Mouse (Mus musculus) layer of hippocampus, postnatal 25 days (tissue): ENCODE measurements around the gene Carns1. TPM values are rescaled to one million over a fixed set of nuclear protein-coding genes. Genes with fewer than 3 reads are reported as not detected.

Experiments
- DNase-seq, 2 experiments: peaks; one replicate each; pipeline ENCODE4 v3.0.0; 2022; ENCODE audit warnings: mixed read lengths in 2 of 2, low spot score in 1 of 2; ENCODE audit errors: extremely low spot score in 1 of 2
- total RNA-seq, 2 experiments: library from RNA; stranded (reverse); gene quantifications; 2 replicates each; pipeline ENCODE4 v1.2.3; 2021

Gene Carns1
- total RNA-seq, 2 experiments from 2014 or later = 8.2 to 11.7 TPM

DNA sequence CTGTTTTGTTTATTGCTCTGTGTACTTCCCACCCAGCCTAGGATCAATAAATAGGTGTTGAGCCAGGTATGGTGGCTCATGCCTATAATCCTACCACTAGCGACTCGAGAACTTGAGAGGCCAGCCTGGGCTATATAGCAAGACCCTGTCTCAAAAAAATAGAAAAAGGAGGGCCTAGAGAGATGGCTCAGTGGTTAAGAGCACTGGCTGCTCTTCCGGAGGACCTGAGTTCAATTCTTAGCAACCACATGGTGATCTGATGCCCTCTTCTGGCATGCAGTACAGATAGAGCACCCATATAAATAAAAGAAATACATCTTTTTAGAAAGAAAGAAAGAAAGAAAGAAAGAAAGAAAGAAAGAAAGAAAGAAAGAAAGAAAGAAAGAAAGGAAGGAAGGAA lies 27.9 kb upstream of the Carns1 start:
- DNase-seq = no peak

DNA sequence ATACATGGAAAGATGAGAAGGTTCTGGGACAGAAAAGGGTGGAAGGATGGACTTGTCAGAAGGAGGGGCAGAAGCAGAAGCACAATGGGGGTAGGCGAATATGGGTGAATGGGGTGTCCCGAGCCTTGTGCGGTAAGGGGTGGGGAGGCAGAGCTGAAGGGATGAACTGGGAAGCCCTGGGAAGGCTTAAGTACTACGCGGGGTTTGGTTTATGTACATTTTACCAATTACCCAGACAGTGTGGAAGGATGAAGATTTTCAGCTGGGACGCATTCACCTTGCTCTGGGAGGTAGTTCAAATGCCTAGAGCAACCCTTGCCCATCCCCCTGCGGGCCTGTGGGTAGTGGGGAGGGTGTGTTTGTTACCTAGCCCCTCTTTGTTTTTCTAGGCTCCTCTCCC lies 26.9 kb upstream of the Carns1 start:
- DNase-seq = no peak

DNA sequence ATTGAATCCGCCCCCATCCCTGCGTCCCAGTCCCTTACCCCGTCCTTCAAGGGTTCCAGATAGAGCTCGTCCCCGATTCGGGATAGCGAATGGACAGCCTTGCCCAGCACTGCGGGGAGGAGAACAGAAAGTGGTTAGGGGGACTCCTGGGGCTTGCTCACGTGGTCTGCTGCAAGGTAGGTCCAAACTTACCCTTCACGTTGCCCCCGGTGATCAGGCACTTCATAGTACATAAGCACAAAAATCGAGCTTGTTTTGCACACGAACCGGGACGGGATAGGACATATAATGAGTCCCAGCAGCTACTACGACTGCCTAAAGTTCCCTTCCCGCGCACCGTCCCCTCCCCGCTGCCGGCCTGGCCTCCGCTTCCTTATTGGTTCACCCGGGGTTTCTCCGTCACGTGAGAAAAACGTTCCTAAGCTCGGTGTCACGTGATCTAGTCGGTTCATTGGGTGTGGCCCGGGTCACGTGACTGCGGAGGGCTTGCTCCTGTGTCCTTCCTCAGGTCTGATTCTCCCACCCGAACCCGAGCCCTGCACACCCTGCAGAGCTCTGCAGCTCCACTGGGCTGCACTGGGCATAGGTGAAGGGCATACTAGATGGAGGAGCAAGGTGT lies 26.1 kb upstream of the Carns1 start, which contains the start of gene Rad9a:
Rad9a (minus strand) TSS at position 372 of the 619 bp plus-strand sequence.
- DNase-seq = peak; percentile 78 to 88

DNA sequence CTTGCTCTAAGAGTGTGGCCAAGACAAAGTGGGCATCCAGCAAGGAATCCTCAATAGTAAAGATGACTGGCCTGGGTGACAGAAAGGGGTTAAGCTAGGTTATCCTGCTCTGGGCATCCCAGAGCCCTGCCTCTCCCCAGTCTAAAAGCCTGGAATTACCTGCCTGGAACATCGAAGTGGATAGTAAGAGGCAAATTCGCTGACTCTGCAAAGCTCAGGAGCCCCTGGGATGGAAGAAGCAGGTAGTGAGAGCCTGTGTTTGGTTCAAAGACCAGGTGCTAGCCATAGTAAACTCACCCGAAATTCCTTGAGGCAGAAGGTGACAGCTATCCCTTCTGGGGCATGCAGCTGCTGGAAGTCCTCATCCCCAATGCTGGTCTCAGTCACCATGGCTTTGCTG lies 21.9 kb upstream of the Carns1 start:
- no peak for DNase-seq

DNA sequence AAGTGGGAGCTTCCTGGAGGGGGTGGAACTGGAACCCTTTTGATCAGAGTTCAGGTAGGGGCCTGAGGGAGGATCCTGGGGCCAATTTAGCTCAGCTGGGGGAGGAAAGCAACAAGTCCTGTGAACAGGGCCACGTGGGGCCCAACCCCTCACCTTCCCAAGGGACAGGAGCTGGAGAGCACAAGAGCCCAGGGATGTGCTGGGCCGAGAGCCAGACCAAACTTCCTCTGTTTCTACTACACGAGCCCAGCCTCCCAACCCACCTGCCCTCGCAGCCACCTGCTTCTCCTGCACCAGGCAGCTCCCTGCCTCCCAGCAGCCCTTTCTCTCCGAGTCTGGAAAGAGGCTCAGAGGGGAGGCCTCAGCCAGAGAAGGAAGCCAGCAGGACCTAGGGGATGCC lies 21.3 kb upstream of the Carns1 start:
- no peak for DNase-seq

DNA sequence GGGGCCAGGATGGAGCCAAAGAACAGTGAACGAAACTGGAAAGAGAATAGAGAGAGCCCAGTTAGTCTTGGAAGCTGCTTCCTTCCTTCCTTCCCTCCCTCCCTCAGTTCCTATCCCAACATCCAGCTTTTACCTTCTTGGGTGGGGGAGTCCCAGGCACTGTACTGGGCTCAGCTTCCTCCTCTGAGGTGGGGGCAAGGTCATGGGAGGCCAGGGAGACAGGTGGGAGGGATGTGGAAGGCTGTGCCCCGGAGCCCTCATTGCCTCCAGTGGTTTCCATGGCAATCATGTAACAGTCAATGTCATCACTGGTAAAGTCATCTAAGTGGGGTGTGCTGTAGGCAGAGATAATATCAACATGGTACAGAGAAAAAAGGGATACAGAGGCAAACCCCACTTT lies 20.8 kb upstream of the Carns1 start:
- DNase-seq = no peak

DNA sequence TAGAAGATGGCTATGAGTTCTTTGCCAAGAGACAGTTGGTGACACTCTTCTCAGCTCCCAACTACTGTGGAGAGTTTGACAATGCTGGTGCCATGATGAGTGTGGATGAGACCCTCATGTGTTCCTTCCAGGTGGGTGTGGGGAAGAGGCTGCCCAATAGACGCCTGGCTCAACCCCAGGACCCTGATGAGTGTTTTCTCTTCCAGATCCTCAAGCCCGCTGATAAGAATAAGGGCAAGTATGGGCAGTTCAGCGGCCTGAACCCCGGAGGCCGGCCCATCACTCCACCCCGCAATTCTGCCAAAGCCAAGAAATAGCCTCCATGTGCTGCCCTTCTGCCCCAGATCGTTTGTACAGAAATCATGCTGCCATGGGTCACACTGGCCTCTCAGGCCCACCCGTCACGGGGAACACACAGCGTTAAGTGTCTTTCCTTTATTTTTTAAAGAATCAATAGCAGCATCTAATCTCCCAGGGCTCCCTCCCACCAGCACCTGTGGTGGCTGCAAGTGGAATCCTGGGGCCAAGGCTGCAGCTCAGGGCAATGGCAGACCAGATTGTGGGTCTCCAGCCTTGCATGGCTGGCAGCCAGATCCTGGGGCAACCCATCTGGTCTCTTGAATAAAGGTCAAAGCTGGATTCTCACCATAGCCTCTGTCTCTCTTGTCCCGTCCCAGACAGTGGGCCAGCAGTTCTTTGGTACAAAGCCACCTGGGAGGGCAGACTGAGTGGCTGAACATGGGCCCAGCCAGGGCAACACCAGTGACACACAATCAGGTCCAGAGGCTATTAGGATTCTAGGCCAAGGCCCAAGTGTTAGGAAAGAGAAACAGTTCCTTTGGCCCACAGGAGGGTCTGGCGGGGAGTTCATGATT lies 19.7 kb upstream of the Carns1 start:
- no peak for DNase-seq

DNA sequence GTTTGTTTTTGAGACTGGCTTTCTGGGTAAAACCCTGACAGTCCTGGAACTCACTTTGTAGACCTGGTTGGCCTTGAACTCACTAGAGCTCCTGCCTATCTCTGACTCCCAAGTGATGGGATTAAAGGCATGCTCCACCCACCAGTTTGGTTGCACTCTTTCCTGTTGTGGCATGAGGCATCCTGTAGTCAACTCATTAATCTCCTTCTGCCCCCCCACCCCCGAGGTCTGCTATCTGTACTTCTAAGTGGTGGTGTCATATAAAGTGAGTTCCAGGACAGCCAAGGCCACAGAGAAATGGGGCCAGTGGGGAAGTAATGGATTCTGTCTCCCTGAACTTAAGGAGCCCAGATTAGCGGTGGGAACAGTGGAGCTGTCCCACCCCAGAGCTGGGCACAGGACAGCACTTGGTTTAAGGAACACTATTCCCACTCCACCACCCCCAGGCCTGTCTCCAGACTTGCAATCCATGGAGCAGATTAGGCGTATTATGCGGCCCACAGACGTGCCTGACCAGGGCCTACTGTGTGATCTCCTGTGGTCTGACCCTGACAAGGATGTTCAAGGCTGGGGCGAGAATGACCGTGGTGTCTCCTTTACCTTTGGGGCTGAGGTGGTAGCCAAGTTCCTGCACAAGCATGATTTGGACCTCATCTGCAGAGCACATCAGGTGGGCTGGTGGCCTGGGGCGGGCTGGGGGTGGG lies 18.9 kb upstream of the Carns1 start:
- no peak for DNase-seq

DNA sequence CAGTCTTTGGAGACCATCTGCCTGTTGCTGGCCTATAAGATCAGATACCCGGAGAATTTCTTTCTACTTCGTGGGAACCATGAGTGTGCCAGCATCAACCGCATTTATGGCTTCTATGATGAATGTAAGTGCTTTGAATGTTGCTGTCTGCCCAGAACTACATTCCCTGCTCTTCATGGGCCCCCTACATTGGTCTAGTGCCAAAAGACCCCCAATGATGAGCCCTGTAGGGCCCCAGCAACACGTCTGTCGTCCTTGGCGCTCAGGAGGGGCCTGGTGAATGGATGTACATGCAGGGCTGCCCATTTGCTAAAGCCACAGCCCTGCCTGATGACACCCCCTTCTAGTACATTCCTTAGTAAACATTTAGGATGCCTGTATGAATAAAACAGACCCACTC lies 17.9 kb upstream of the Carns1 start:
- no peak for DNase-seq

DNA sequence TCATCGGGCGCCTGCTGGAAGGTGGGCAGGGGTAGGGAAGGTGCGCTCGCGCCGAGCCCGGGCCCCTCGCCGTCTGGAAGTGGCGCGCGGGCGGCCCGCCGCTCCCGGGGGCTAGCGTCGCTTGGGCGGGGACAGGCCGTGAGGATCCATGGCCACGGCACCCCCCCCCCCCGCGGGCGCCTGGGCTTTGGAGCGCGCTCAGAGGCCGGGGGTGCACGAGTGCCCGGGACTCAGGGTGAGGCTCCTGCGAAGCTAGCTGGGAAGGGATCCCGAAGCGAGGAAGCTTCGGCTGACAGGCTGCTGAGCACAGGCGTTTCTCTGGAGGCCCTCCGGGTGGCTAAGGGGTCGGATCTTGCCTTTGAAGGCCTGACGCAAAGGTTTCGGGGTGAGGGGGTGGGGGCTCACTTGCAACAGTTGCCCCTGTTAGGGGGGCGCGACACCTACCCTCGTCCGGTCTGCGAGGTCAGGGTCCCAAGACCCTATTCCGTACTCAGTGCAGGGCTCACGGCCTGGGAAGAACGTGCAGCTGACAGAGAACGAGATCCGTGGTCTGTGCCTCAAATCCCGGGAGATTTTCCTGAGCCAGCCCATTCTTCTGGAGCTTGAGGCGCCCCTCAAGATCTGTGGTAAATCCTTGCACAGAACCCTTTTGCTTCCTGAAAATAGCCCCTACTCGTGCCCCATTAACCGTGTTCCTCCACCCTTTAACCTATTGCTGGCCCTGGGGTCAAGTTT lies 17.1 kb upstream of the Carns1 start:
- DNase-seq = no peak

DNA sequence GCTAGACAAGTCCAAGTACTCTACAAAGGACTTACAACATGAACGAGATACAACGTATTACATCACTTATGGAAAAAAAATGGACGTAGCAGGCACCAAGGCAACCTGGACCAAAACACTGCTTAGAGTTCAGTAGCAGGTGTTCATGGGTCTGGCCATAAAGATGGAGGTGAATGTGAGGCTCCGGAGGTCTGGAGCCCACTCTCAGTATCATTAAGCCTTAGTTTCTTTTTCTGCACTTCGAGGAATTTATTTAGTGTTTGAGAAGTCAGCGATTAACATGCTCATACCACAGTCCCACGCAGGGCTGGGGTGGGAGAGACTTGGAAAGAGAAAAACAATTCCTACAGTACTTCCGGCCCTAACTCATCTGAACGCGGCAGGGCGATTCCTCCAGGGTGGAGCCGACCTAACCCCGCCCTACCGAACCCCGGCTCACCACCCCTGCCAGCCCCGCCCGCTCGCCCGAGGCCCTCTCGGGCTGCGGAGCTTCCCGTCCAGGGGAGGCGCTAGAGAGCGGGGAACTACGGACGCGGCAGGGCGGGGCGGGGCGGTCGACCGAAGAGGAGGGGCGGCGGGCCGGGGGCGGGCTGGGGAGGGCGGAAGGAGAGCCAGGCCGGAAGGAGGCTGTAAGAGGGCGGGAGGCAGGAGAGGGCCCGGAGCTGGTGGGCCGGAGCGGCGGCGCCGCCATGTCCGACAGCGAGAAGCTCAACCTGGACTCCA lies 16.4 kb upstream of the Carns1 start, which contains the start of gene Ppp1ca:
Ppp1ca (plus strand) TSS at position 538 of the 723 bp plus-strand sequence.
- peak; percentile 92 to 95 for DNase-seq

DNA sequence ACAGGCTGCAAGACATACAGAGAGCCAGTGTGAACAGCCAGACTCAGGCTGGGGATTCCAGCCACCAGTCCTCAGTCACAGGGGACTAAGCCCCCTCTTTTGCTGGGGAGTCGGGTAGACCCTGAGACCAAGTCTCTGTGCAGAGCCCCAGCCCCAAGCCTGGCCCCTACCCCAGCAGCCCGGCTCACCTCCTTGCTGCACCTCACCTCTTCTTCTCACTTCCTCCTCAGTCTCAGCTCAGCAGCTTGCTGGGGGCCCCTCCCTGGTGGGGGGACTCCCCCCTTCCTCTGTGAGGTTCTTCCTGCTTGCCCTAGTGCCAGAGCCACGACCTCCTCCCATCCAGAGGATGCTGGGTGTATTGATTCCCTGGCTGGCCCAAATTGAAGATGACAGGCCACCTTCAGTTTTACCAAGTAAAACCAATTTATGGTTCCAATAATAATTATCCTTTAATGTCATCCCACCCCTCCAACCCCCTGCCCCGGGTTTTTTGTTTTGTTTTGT lies 15.6 kb upstream of the Carns1 start, which contains the start of gene Tbc1d10c:
Tbc1d10c (minus strand) TSS at position 454 of the 504 bp plus-strand sequence.
- no peak for DNase-seq

DNA sequence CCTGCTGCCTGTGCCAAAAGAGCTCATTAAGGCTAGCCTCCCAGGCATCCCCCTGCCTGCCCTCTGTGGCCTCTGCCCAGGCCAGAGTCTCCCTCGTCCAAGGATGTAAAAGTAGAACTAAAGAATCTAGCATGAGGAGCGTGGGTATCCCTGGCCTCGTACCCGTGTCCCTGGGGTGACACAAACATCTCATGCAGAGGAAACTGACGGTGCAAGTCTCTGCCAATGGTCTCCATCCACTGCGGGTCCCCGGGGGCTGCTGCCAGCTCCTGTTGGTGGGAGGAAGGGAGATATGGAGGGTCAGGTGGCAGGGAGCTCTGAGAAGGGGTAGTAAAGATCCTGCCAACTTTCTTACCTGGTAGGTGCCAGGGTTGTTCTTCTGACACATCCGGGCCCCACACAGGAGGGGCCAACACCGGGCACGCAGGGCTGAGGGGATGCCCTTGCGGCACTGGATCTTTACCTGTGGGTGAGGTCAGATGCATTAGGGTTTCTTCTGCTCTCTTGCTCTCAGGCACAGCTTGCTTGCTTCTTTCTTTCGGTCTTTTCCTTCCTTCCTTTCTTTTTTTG lies 13.9 kb upstream of the Carns1 start:
- DNase-seq = no peak

DNA sequence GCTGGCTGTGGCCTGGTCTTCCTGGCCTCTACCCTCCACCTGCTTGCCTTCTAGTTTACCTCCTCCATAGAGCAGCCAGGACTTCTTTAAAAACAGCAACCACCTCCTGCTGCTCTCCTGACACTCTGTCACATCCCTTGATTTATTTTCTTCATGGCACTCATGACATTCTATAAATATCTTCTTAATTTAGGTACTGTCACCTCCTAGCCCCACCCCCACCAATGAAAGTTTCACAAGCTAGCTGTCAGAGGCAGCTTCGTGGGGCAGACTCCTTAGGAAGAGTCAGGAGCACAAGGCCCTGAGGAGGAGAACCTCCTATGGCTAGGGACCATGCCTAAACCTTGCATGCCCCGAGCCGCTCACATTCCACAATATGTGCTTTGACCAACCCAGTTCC lies 12.0 kb upstream of the Carns1 start:
- no peak for DNase-seq

DNA sequence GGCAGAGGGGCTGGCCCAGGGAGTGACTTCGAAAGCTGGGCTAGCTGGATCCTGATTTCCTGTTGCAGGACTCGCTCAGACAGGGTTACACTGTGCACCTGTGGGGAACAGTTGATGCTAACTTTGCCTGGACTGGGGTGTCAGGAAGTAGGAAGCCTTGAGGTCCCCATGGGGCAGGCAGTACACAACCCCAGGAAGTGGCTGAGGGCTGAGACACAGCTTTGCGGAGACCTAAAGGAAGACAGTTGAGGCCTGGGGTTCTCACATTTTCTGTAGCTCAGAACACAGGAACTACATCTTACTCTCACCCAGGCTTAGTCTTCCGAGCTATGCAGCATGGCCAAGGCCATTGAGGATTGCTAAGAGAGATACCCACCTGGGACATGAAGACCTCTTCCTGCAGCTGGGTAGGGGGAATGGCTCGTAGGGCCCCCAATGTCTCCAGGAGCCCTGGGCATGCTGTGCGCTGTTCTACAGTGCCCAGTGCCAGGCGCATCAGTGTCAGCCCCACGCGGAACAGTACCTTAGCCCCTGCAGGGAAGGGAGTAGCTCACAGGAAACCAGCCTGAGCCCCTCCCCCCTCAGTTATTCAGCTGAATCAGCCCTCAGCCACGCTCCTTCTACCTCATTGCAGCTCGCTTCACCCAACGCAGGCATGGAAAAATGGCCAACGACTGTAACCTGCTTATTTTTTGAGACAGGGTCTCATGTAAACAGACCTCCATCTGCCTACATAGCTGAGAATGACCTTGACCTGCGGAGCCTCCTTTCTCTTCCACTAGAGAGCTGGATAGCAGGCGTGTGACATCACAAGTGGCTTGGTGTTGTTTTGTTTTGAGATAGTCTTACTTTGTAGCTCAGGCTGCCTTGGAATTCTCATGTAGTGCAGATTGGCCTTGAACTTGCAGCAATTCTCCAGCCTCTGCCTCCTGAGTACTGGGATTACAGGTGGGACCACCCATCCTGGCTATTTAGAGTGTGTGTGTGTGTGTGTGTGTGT lies 10.0 kb upstream of the Carns1 start:
- no peak for DNase-seq

DNA sequence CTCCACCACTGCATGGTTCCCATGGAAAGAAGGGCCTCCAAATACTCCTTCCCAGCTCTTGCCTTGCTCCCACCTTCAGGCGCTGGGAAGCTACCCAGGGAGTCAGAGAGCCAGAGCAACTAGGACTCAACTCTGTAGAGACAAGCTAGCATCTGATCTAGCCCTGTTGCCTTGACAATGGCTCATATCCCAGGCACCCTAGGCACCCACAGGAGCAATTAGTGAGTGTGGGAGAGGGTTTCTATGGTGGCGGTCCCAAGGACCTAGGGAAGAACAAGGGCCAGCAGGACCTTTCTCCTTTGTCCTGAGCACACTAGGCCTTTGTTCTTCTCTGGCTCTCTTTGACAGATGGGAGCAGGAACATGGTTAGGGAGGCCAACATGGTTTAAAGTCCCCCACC lies 8.4 kb upstream of the Carns1 start:
- DNase-seq = no peak

DNA sequence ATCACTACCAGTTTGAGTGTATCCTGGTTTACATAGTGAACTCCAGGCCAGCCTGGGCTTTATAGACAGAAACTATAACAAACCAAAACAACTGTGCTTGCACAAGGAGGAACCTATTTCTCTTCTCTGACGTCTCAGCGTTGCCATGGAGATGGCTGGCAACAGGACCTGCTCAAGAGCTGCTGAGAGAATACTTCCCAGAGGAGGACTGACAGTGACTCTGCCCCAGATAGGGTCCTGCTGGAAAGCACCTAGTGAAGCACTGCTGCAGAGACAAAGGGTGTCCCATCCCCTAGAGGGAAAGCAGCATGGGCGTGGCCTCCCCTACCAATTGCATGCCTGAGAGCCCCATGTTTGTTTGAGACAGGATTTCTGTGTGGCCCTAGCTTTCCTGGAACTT lies 6.6 kb upstream of the Carns1 start:
- peak in 1 of 2 experiments; percentile 57 for DNase-seq

DNA sequence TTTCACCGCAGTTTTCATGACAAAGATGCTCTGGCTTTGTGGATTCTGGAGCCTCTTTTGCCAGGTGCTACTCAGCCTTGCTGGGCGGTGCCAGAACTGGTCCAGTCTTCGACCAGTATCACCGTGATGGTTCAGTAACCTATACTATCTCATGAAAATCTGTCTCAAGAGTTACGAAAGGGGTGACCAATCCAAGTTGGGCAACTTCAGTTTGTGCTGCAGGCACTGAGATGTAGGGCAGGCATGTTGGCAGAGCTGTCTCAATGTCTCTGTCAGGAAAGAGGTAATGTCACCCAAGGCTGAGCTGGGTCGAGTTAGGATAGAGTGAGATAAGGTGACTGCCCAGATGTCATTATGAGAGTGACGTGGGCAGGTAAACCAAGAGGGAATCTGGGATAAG lies 5.1 kb upstream of the Carns1 start:
- no peak for DNase-seq
